Mouse (Mus musculus) embryonic fibroblast, embryonic 13.5 days (primary cell): ENCODE measurements around the gene Nova2.

Experiments used
- CTCF ChIP-seq: IDR thresholded peaks from 2 replicates; pipeline ENCODE4 v1.5.1; 2011; ENCODE audit warnings: mild to moderate bottlenecking, control low read depth, low read length, moderate library complexity, borderline replicate concordance; ENCODE audit not compliant: insufficient read depth
- POLR2A ChIP-seq: IDR thresholded peaks from 2 replicates; pipeline ENCODE4 v1.6.1; 2011; ENCODE audit warnings: low read depth, mild to moderate bottlenecking, control low read depth, low read length, moderate library complexity

DNA sequence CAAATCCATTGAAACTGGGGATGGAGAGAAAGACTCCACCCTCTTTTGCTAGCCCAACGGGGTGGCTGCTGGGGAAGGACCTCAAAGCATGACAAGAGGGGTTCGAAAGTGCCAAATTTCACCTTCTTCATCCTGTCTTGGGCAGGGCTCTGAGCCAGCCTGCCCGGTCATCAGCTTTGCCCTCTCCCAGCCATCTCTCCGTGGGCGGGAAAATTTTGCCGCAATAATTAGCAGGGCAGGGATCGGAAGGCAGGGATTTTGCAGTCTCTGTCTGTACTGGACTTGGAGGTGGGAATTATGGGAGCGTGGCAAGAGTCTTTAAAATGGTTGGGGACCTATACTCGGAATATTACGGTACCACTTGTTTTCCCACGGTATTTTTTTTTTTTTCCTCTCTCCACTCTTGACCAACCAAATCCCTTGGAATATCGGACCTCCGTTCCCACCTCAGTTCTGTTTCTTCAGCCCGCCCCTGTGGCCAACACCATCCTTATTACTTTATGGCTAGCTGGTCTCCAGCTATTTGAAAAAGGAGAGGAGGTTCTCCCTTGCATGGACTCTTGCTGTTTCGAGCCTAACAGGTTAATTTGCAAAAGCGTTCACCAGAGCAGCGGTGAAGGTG lies 36.6 kb downstream of the Nova2 start:
- TF ChIP-seq POLR2A (no peak), CTCF (no peak)
